Mouse (Mus musculus) brain, embryonic 14.5 days (tissue): ENCODE results near the gene Gm49416.

Experiments
- CTCF ChIP-seq: fragments of 200-500 bp; IDR thresholded peaks from 2 replicates; pipeline ENCODE4 v1.5.1; 2012; ENCODE audit warnings: inconsistent platforms, mild to moderate bottlenecking, moderate library complexity, borderline replicate concordance; ENCODE audit not compliant: insufficient read depth, insufficient read length; ENCODE audit errors: extremely low read depth
- POLR2A ChIP-seq: fragments of 200-500 bp; IDR thresholded peaks from 2 replicates; pipeline ENCODE4 v1.6.1; 2012; ENCODE audit warnings: mild to moderate bottlenecking, inconsistent platforms, borderline replicate concordance; ENCODE audit not compliant: poor library complexity, insufficient read depth, insufficient read length, severe bottlenecking; ENCODE audit errors: extremely low read depth

DNA sequence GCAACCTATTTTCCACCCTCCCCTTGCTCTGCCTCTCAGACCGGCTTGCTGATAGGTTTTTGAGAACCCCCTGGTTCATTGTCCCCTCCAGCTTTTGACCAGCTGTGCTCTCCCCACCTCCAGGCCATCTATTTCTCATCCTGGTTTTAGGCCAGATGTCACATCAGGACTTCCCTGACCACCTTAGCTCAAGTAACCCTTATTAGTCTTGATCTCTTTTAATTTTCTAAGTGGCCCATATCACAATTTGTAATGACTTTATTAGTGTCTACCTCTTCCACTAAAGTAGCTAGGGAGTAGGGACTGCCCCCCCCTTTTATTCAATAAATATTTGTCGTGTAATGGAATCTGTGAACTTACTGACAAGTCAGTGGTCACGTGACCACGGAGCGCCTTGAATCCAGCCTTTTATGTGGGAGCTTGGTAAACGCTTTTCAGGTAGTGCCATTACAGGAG lies 32.1 kb downstream of the Gm49416 start:
- no peak for TF ChIP-seq CTCF
- no peak for TF ChIP-seq POLR2A
